Mouse (Mus musculus) stomach, postnatal 0 days (tissue): ENCODE data around the gene Polr2l. TPM values are rescaled to one million over a fixed set of nuclear protein-coding genes. Genes with fewer than 3 reads are reported as not detected.
"Not testable (repeated sequence)": the region's sequence is repeated elsewhere in the genome, so short reads cannot be mapped to it uniquely, and the experiment has no call there.

Source experiments
- ATAC-seq: fragments of 200-750 bp; cut with Nextera tagmentation; 2 replicates; pipeline ENCODE4 v1.8.0; 2017; ENCODE audit not compliant: low FRiP score, low TSS enrichment
- DNase-seq: peaks from one replicate; pipeline ENCODE4 v3.0.0-alpha.2; 2016; ENCODE audit warnings: low spot score
- H3K27ac ChIP-seq: fragments of 300-500 bp; sonication (generic); replicated peaks from 2 replicates; pipeline ENCODE4 v1.5.1; 2014; ENCODE audit warnings: mild to moderate bottlenecking, control low read depth
- H3K27me3 ChIP-seq: fragments of 300-500 bp; sonication (generic); 2 replicates; pipeline ENCODE4 v1.6.1; 2014; ENCODE audit warnings: low read length; ENCODE audit not compliant: control insufficient read depth, insufficient read depth
- H3K36me3 ChIP-seq: fragments of 300-500 bp; sonication (generic); 2 replicates; pipeline ENCODE4 v1.6.1; 2014; ENCODE audit warnings: low read length, mixed read lengths; ENCODE audit not compliant: control insufficient read depth, insufficient read depth
- H3K4me1 ChIP-seq: fragments of 300-500 bp; sonication (generic); replicated peaks from 2 replicates; pipeline ENCODE4 v1.6.1; 2014; ENCODE audit warnings: antibody characterized with exemption; ENCODE audit not compliant: control insufficient read depth, insufficient read depth
- H3K4me2 ChIP-seq: fragments of 300-500 bp; sonication (generic); replicated peaks from 2 replicates; pipeline ENCODE4 v1.6.1; 2014; ENCODE audit warnings: low read depth, mild to moderate bottlenecking, control low read depth, moderate library complexity
- H3K4me3 ChIP-seq: fragments of 300-500 bp; sonication (generic); 2 replicates; pipeline ENCODE4 v1.5.1; 2014; ENCODE audit warnings: low read depth, low read length, control low read depth
- H3K9ac ChIP-seq: fragments of 300-500 bp; sonication (generic); 2 replicates; pipeline ENCODE4 v1.6.1; 2014; ENCODE audit warnings: mild to moderate bottlenecking, low read length, control low read depth, mixed read lengths
- H3K9me3 ChIP-seq: fragments of 300-500 bp; sonication (generic); 2 replicates; pipeline ENCODE4 v1.6.1; 2016; ENCODE audit warnings: low read length; ENCODE audit not compliant: control insufficient read depth
- CTCF ChIP-seq: IDR thresholded peaks from 2 replicates; pipeline ENCODE4 v1.5.1; 2016; ENCODE audit warnings: antibody characterized with exemption, low read depth, mild to moderate bottlenecking, moderate library complexity
- EP300 ChIP-seq: optimal IDR thresholded peaks from 2 replicates; pipeline ENCODE3; 2016; ENCODE audit warnings: antibody characterized with exemption
- WGBS: fragments of 180-500 bp; shearing (Covaris S2); extraction: QIAGEN DNeasy Blood & Tissue Kit; methylation state at CpG from one replicate; pipeline ENCODE4 v1.1.7; 2014; 5-methylcytosine and 5-hydroxymethylcytosine counted together
- polyA plus RNA-seq: library from polyadenylated mRNA; unstranded; fragments of >200 nt; fragmentation: Nextera tagmentation; extraction: Ambion mirVana; gene quantifications from 2 replicates; pipeline ENCODE4 v1.2.1, GENCODE M21; 2015

Polr2l gene
- polyA plus RNA-seq, 1 experiment from 2014 or later, result 60.2 TPM

GRCm38 (mm10) chr7:141451928-141452327 is 23.0 kb downstream of the Polr2l start:
- H3K9me3 ChIP-seq, result no peaks in the 10 kb centered on the region
- no peaks in the 10 kb centered on the region for H3K27me3 ChIP-seq
- DNase-seq (peak; percentile 69), ATAC-seq (peak; percentile 5; the same call in 1 of the 2 replicates)
- TF ChIP-seq EP300 (no peak), CTCF (no peak)
- no peak overlapping the region for H3K9ac ChIP-seq
- peaks cover 6% of the 10 kb centered on the region; the same call in 1 of the 2 replicates for H3K36me3 ChIP-seq
- H3K4me1 ChIP-seq, result peaks cover 3% of the 10 kb centered on the region; the same call in 1 of the 2 replicates
- H3K27ac ChIP-seq, result peak overlapping the region; percentile 46
- H3K4me2 ChIP-seq, result no peak overlapping the region
- no peak overlapping the region for H3K4me3 ChIP-seq

- DNase-seq, result peak; percentile 94
- peaks cover 4% of the 10 kb centered on the region; the same call in 1 of the 2 replicates for H3K4me1 ChIP-seq
- WGBS, result under 1% methylated on average over 63 of the region's 63 CpGs
- H3K4me3 ChIP-seq, result peak within 1 kb of the TSS; percentile 77
- TF ChIP-seq EP300 (no peak), CTCF (no peak)
- peak; percentile 88 for ATAC-seq
- H3K4me2 ChIP-seq, result peak within 1 kb of the TSS; percentile 70
- peak within 1 kb of the TSS; percentile 83 for H3K27ac ChIP-seq
- H3K9ac ChIP-seq, result peak within 1 kb of the TSS; percentile 88
- no peaks in the 10 kb centered on the region for H3K27me3 ChIP-seq
- no peaks in the 10 kb centered on the region for H3K9me3 ChIP-seq
- peaks cover 6% of the 10 kb centered on the region; the same call in 1 of the 2 replicates for H3K36me3 ChIP-seq
Observed at GRCm38 (mm10) chr7:141447110-141447991, 27.6 kb downstream of the Polr2l start, which contains the start of gene Rplp2. Rplp2 (plus strand) TSS chr7:141447370.

GRCm38 (mm10) chr7:141446374-141446773 is 28.6 kb downstream of the Polr2l start:
- H3K4me2 ChIP-seq, result peak overlapping the region; percentile 70; the same call in 1 of the 2 replicates
- not testable (repeated sequence) for H3K9me3 ChIP-seq, H3K4me1 ChIP-seq, H3K36me3 ChIP-seq, DNase-seq, H3K27me3 ChIP-seq, H3K27ac ChIP-seq, H3K4me3 ChIP-seq, H3K9ac ChIP-seq, ATAC-seq
- 76% methylated on average over 3 of the region's 3 CpGs for WGBS

GRCm38 (mm10) chr7:141443828-141444237 is 31.1 kb downstream of the Polr2l start, which contains the start of gene Pidd1:
Pidd1 (minus strand) TSS chr7:141444025.
- peak within 1 kb of the TSS; percentile 46 for H3K4me3 ChIP-seq
- peak within 1 kb of the TSS; percentile 61; the same call in 1 of the 2 replicates for H3K27ac ChIP-seq
- no peaks in the 10 kb centered on the region for H3K9me3 ChIP-seq
- no peak for TF ChIP-seq CTCF
- no peak for TF ChIP-seq EP300
- H3K4me2 ChIP-seq, result peak within 1 kb of the TSS; percentile 78
- peaks cover 4% of the 10 kb centered on the region; the same call in 1 of the 2 replicates for H3K36me3 ChIP-seq
- H3K9ac ChIP-seq, result peak within 1 kb of the TSS; percentile 53
- H3K27me3 ChIP-seq, result no peaks in the 10 kb centered on the region
- H3K4me1 ChIP-seq, result peaks cover 4% of the 10 kb centered on the region; the same call in 1 of the 2 replicates
- peak; percentile 69 for ATAC-seq
- under 1% methylated on average over 25 of the region's 25 CpGs for WGBS
- DNase-seq, result peak; percentile 88

- ATAC-seq (no peak), DNase-seq (no peak)
Observed at GRCm38 (mm10) chr7:141443081-141443821, 31.7 kb downstream of the Polr2l start.

More at GRCm38 (mm10) chr7:141443081-141443821, 31.7 kb downstream of the Polr2l start:
- H3K27me3 ChIP-seq, result no peaks in the 10 kb centered on the region
- peaks cover 4% of the 10 kb centered on the region; the same call in 1 of the 2 replicates for H3K4me1 ChIP-seq
- peak overlapping the region; percentile 53 for H3K9ac ChIP-seq
- peak overlapping the region; percentile 46 for H3K4me3 ChIP-seq
- H3K36me3 ChIP-seq, result no peaks in the 10 kb centered on the region
- WGBS, result 13% methylated on average over 12 of the region's 12 CpGs
- H3K4me2 ChIP-seq, result peak overlapping the region; percentile 78
- TF ChIP-seq CTCF, result peak; percentile 64
- TF ChIP-seq EP300, result no peak
- H3K9me3 ChIP-seq, result no peaks in the 10 kb centered on the region
- H3K27ac ChIP-seq, result peak overlapping the region; percentile 61; the same call in 1 of the 2 replicates
